Mouse (Mus musculus) kidney, adult 2 months (tissue): ENCODE data around the gene Gm49369. TPM values are rescaled to one million over a fixed set of nuclear protein-coding genes. Genes with fewer than 3 reads are reported as not detected.

Experiments
- DNase-seq: peaks from one replicate; pipeline ENCODE4 v3.0.0; 2021
- H3K27ac ChIP-seq: fragments of 200-500 bp; 2 replicates; pipeline ENCODE4 v1.5.1; 2012; ENCODE audit warnings: low read depth, low read length, control low read depth, inconsistent platforms; ENCODE audit not compliant: insufficient read depth
- H3K27me3 ChIP-seq: fragments of 200-500 bp; replicated peaks from 2 replicates; pipeline ENCODE4 v1.6.1; 2012; ENCODE audit warnings: mild to moderate bottlenecking, moderate library complexity, low read length, inconsistent platforms; ENCODE audit not compliant: control insufficient read depth, insufficient read depth
- H3K36me3 ChIP-seq: fragments of 200-500 bp; 2 replicates; pipeline ENCODE4 v1.6.1; 2012; ENCODE audit warnings: mild to moderate bottlenecking, moderate library complexity, low read length, inconsistent platforms; ENCODE audit not compliant: control insufficient read depth, insufficient read depth
- H3K4me1 ChIP-seq: fragments of 200-500 bp; 2 replicates; pipeline ENCODE4 v1.6.1; 2011; ENCODE audit warnings: low read length; ENCODE audit not compliant: control insufficient read depth, insufficient read depth
- H3K4me3 ChIP-seq: fragments of 200-500 bp; 2 replicates; pipeline ENCODE4 v1.5.1; 2011; ENCODE audit warnings: mild to moderate bottlenecking, low read depth, low read length, control low read depth; ENCODE audit not compliant: insufficient read depth
- CTCF ChIP-seq: fragments of 200-500 bp; conservative IDR thresholded peaks from 2 replicates; pipeline ENCODE4 v1.5.1; 2011; ENCODE audit warnings: low read depth, mild to moderate bottlenecking, control low read depth, low read length, moderate library complexity, mixed read lengths; ENCODE audit not compliant: insufficient read depth, insufficient read length
- POLR2A ChIP-seq: fragments of 200-500 bp; IDR thresholded peaks from one replicate; pipeline ENCODE4 v1.6.1; 2011; ENCODE audit warnings: low read depth, low read length, control low read depth
- WGBS: fragments of 180-500 bp; shearing (Covaris S2); methylation state at CpG from one replicate; pipeline ENCODE4 v1.1.7; 2018; 5-methylcytosine and 5-hydroxymethylcytosine counted together
- polyA plus RNA-seq: library from polyadenylated mRNA; depleted of rRNA; stranded (reverse); fragments of >200 nt; gene quantifications from 2 replicates; pipeline ENCODE4 v1.2.3, GENCODE M21; 2012

Gm49369 gene
- polyA plus RNA-seq, 1 experiment = 0.36 TPM

- no peak for DNase-seq
- no peak for TF ChIP-seq POLR2A
- TF ChIP-seq CTCF = no peak
- H3K27me3 ChIP-seq = no peaks in the 10 kb centered on the region
- 72% methylated on average over 8 of the region's 8 CpGs for WGBS
- H3K36me3 ChIP-seq = no peaks in the 10 kb centered on the region
- H3K27ac ChIP-seq = no peak overlapping the region
- H3K4me1 ChIP-seq = no peaks in the 10 kb centered on the region
- H3K4me3 ChIP-seq = no peak overlapping the region
Observed at GRCm38 (mm10) chr7:142359129-142359528, 23.3 kb downstream of the Gm49369 start.

GRCm38 (mm10) chr7:142357566-142357965 is 24.9 kb downstream of the Gm49369 start:
- H3K36me3 ChIP-seq = no peaks in the 10 kb centered on the region
- no peak for DNase-seq
- no peaks in the 10 kb centered on the region for H3K27me3 ChIP-seq
- no peak overlapping the region for H3K27ac ChIP-seq
- H3K4me3 ChIP-seq = no peak overlapping the region
- 75% methylated on average over 3 of the region's 3 CpGs for WGBS
- no peaks in the 10 kb centered on the region for H3K4me1 ChIP-seq
- no peak for TF ChIP-seq CTCF
- no peak for TF ChIP-seq POLR2A

GRCm38 (mm10) chr7:142354661-142355233 is 27.7 kb downstream of the Gm49369 start:
- Histone ChIP-seq H3K36me3 (no peaks in the 10 kb centered on the region), H3K27me3 (no peaks in the 10 kb centered on the region), H3K4me1 (no peaks in the 10 kb centered on the region), H3K4me3 (no peak overlapping the region), H3K27ac (no peak overlapping the region)
- TF ChIP-seq CTCF (no peak), POLR2A (no peak)
- 55% methylated on average over 8 of the region's 8 CpGs for WGBS
- DNase-seq = no peak

- no peak overlapping the region for H3K4me3 ChIP-seq
- no peak overlapping the region for H3K27ac ChIP-seq
- no peaks in the 10 kb centered on the region for H3K4me1 ChIP-seq
- TF ChIP-seq CTCF (no peak), POLR2A (no peak)
- WGBS = 63% methylated on average over 5 of the region's 5 CpGs
- H3K36me3 ChIP-seq = no peaks in the 10 kb centered on the region
- no peaks in the 10 kb centered on the region for H3K27me3 ChIP-seq
- DNase-seq = no peak
Observed at GRCm38 (mm10) chr7:142353854-142354253, 28.6 kb downstream of the Gm49369 start.

GRCm38 (mm10) chr7:142351569-142351968 is 30.9 kb downstream of the Gm49369 start:
- TF ChIP-seq CTCF (no peak), POLR2A (no peak)
- no peaks in the 10 kb centered on the region for H3K36me3 ChIP-seq
- no peak overlapping the region for H3K4me3 ChIP-seq
- 64% methylated on average over 5 of the region's 5 CpGs for WGBS
- H3K27me3 ChIP-seq = no peaks in the 10 kb centered on the region
- H3K4me1 ChIP-seq = no peaks in the 10 kb centered on the region
- no peak overlapping the region for H3K27ac ChIP-seq
- no peak for DNase-seq

- H3K4me3 ChIP-seq = no peak overlapping the region
- TF ChIP-seq POLR2A (no peak), CTCF (no peak)
- no peak overlapping the region for H3K27ac ChIP-seq
- no peak for DNase-seq
- H3K36me3 ChIP-seq = no peaks in the 10 kb centered on the region
- no peaks in the 10 kb centered on the region for H3K27me3 ChIP-seq
- WGBS = 40% methylated on average over 9 of the region's 9 CpGs
- no peaks in the 10 kb centered on the region for H3K4me1 ChIP-seq
Observed at GRCm38 (mm10) chr7:142349308-142349961, 33.0 kb downstream of the Gm49369 start.

GRCm38 (mm10) chr7:142347542-142347941 is 34.9 kb downstream of the Gm49369 start:
- WGBS = 74% methylated on average over 4 of the region's 4 CpGs
- Histone ChIP-seq H3K27ac (no peak overlapping the region), H3K4me1 (no peaks in the 10 kb centered on the region), H3K36me3 (no peaks in the 10 kb centered on the region), H3K4me3 (no peak overlapping the region), H3K27me3 (no peaks in the 10 kb centered on the region)
- no peak for TF ChIP-seq CTCF
- DNase-seq = no peak
